Mouse (Mus musculus) neural tube, embryonic 10.5 days (tissue): ENCODE results near the gene Sept9.

ENCODE experiments used
- DNase-seq: peaks from one replicate; pipeline ENCODE4 v3.0.0-alpha.2; 2017; ENCODE audit warnings: low spot score; ENCODE audit errors: extremely low spot score

Sept9 gene

GRCm38 (mm10) chr11:117291271-117292059, 92.0 kb downstream of the Sept9 start:
- DNase-seq = no peak

- DNase-seq = no peak
Measured at GRCm38 (mm10) chr11:117292446-117292845, 93.0 kb downstream of the Sept9 start.

- DNase-seq = no peak
Measured at GRCm38 (mm10) chr11:117295266-117295665, 95.8 kb downstream of the Sept9 start.

GRCm38 (mm10) chr11:117296116-117296499, 96.6 kb downstream of the Sept9 start:
- DNase-seq = no peak

- DNase-seq = no peak
Measured at GRCm38 (mm10) chr11:117296500-117297189, 97.2 kb downstream of the Sept9 start.

- no peak for DNase-seq
Measured at GRCm38 (mm10) chr11:117297190-117297829, 97.8 kb downstream of the Sept9 start.

- DNase-seq = no peak
Measured at GRCm38 (mm10) chr11:117299741-117300140, 100.3 kb downstream of the Sept9 start.

- DNase-seq = no peak
Measured at GRCm38 (mm10) chr11:117300809-117301208, 101.3 kb downstream of the Sept9 start.

GRCm38 (mm10) chr11:117301716-117302115, 102.3 kb downstream of the Sept9 start:
- no peak for DNase-seq

- DNase-seq = no peak
Measured at GRCm38 (mm10) chr11:117302371-117302770, 102.9 kb downstream of the Sept9 start.

- no peak for DNase-seq
Measured at GRCm38 (mm10) chr11:117305509-117306188, 106.2 kb downstream of the Sept9 start.

GRCm38 (mm10) chr11:117306311-117307088, 107.0 kb downstream of the Sept9 start:
- DNase-seq = no peak

- peak; percentile 44 for DNase-seq
Measured at GRCm38 (mm10) chr11:117307895-117308786, 108.7 kb downstream of the Sept9 start.

GRCm38 (mm10) chr11:117309108-117309917, 109.9 kb downstream of the Sept9 start:
- no peak for DNase-seq

GRCm38 (mm10) chr11:117309918-117310287, 110.4 kb downstream of the Sept9 start:
- DNase-seq = no peak

GRCm38 (mm10) chr11:117310341-117311107, 111.1 kb downstream of the Sept9 start:
- no peak for DNase-seq

GRCm38 (mm10) chr11:117311127-117311800, 111.8 kb downstream of the Sept9 start:
- DNase-seq = no peak
